Mouse (Mus musculus) embryo, embryonic 11.5 days (tissue): ENCODE measurements around the gene Slc36a4.
A peak's percentile ranks its signal among the peaks of the same experiment; 100 is the strongest.

Experiments used
- DNase-seq: peaks from one replicate; pipeline ENCODE4 v3.0.0-alpha.2; 2012; ENCODE audit warnings: low read depth, low spot score

Gene Slc36a4

DNA sequence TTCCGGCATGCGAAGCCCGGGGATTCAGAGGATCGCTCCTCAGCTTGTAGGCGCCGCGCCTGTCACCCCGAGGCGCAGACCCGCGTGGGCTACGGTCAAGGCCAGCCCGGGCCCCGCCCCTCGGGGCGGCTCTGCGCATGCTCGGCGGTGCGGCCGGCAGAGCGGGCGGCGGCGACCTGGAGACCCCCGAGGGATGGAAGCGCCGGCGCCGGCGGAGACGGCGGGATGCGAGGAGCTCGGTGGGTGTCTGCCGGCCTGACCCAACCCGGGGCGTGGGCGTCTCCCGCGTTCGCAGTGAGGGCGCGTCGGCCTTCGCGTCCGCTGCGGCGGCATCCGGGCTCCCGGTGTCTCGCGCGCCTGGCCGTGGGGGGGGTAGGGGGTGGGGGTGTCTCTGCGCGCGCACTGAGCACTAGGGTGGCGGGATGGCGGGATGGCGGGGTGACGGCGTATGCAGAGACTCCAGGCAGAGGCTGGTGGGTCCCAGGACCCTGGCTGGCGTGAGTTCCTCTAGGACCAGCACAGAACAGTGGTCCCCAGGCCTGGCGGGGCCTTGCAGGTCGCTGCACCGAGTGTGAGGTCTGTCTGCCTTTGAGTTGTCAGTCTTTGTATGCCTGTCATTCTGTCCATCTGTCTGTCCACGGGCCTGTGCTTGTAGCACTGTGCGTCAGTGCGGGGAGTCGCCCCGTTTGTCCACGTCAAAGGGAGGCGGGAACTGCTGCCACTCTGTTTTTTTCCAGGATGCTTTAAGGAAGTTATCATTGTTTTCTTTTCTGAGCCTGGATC is at the start of gene Slc36a4:
TSS of gene Slc36a4 (plus strand) at position 140 of the 783 bp plus-strand sequence.
- DNase-seq, result peak; percentile 64

- no peak for DNase-seq
These were observed 44.9 kb upstream of the Slc36a4 start for GRCm38 (mm10) chr9:15664606-15665005.

DNA sequence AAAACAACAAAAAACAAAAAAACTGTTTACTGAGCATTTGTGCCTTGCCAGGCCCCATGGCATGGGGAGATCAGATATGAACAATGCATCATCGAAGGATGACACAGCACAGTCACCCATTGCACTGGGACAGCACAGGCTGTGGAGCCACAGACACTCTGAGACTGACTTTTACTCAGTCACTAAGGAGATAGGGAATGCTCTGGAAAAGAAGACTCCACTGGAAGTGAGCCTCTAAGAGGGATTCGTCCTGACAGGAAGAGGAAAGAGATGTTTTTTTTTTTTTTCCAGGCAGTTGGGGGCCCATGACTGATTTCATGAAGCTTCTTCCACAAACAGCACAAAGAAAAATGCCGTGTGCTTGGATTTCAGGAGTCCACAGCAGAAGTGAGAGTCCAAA is 40.1 kb upstream of the Slc36a4 start:
- DNase-seq, result no peak

- peak; percentile 36 for DNase-seq
These were observed 39.5 kb upstream of the Slc36a4 start for GRCm38 (mm10) chr9:15670002-15670527.

DNA sequence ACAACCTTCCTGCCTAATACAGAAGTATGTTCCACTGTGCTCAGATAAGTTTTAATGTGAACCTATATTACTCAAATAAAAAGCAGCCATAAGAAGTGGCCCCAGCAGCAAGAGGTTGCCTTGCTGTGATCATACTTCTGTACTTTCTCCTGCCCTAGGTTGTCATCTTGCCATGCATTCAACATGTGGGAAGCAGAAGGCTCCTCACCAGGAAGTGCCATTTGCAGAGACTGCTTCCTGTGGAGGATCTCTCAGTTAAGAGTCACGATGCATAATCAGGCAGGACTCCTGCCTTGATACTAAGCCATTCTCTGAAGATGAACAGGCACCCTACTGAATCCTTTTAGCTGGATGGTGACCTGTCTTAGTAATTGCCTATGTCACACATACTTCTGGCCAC is 37.3 kb upstream of the Slc36a4 start:
- no peak for DNase-seq

- DNase-seq, result peak; percentile 58
These were observed 27.6 kb upstream of the Slc36a4 start for GRCm38 (mm10) chr9:15681855-15682466.

DNA sequence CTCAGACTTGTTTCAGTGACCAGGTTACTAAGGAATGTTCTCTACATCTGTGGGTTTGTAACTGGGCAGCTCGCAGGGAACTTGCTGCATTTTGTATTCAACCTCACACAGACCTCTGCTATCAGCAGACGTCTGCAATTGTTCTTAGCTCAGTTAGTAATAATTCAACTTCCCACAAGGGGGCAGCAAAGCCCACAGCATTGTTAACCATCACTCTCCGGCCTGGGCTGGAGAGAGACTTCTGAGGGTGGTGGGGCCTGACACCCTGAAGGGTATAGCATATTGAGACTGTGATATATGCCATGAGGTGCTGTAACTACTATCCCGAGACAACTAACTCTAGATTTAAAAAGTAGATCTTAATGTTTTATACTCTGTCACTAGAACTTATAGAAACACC is 24.3 kb upstream of the Slc36a4 start:
- peak; percentile 66 for DNase-seq

DNA sequence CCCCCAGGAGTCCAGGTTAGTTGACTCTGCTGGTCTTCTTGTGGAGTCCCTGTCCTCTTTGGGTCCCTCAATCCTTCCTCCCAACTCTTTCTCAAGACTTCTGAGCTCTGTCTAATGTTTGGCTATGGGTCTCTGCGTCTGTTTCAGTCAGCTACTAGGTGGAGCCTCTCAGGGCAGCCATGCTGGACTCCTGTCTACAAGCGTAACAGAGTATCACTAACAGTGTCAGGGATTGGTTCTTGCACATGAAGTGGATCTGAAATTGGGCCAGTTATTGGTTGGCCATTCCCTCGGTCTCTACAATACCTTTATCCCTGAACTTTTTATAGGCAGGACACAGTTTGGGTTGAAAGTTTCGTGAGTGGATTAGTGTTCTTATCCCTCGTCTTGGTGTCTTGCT is 22.2 kb upstream of the Slc36a4 start:
- DNase-seq, result no peak

- no peak for DNase-seq
These were observed 15.7 kb upstream of the Slc36a4 start for GRCm38 (mm10) chr9:15693847-15694246.

GRCm38 (mm10) chr9:15694989-15695388 is 14.5 kb upstream of the Slc36a4 start:
- no peak for DNase-seq

- DNase-seq, result no peak
These were observed 3.8 kb upstream of the Slc36a4 start for GRCm38 (mm10) chr9:15705706-15706105.

DNA sequence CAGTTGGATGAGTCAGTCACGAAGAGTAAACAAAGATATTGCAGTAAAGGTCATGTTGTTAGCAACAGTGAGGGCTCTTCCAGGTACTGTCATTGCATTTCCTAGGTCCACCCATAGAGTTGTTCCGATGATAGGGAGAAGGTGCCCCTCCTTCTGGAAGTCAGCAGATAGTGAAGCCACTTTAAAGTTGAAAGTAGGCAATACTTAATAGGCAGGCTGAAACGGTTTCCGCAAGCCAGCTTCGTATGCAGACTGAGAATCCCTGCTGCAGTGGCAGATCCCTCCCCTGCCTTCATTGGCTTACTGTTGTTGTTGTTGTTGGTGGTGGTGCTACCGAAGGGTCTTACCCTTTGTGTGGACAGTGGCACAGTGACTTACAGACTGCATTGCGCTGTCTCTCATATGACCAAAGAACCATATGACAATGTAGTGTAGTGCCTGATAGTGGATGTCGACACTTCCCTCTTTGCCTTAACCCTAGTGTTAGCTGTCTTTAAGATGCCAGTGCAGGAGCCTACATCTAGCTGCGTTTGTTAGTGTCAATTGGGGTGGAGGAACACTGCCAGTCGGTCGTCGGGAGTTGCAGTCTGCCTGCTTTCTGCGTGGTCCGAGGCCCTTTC is 449 bp upstream of the Slc36a4 start:
- no peak for DNase-seq

DNA sequence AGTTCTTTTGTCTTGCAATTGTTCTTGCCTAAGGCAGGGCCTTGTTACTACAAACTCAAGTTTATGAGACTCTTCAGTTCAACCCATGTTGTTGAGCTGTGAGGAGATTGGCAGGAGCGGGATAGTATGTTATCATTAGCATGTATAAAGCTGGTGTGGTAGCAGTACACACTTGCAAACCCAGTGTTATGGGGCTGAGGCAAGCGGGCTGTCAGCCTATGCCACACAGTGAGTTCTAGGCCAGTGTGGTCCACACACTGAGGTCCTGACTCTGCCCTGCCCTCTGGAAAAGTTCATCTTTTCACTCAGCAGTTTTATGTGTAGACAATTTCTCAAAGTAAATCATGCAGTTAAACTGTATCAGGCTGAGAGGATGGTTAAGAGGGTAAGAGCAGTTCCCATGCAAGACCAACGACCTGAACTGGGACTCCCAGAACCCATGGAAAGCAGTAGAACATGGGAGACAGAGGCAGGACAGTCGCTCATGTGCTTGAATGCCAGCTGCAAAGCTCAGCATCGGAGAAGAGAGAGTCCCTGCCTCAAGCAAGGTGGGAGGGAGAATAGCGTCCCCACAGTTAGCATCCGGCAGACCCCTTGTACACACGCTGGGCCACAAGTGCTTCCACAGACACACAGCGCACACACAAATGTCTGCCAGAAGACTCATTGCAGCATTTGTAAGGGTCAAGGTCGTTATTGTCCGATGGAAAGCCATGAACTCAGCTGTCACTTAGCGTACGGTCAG is 1.5 kb downstream of the Slc36a4 start:
- DNase-seq, result no peak

- DNase-seq, result no peak
These were observed 2.1 kb downstream of the Slc36a4 start for GRCm38 (mm10) chr9:15711676-15712075.

- DNase-seq, result no peak
These were observed 5.3 kb downstream of the Slc36a4 start for GRCm38 (mm10) chr9:15714792-15715191.

GRCm38 (mm10) chr9:15715193-15715989 is 5.9 kb downstream of the Slc36a4 start:
- no peak for DNase-seq

- no peak for DNase-seq
These were observed 7.8 kb downstream of the Slc36a4 start for GRCm38 (mm10) chr9:15717363-15717762.

GRCm38 (mm10) chr9:15718295-15718694 is 8.8 kb downstream of the Slc36a4 start:
- no peak for DNase-seq

DNA sequence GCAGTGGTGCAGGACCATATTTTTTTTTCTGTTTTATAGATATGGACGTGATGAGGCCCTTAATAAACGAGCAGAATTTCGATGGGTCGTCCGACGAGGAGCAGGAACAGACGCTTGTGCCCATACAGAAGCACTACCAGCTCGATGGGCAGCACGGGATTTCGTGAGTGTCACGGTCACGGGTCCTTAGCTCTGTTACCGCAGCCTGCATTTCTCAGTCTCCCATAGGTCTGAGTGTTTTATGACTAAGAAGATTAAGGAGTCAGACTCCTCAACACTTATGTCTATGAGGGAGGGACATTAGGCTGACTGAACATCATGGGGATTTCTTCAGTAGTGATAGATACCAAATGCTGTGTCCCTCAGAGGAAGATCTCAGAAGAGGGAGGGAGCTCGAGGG is 10.1 kb downstream of the Slc36a4 start:
- no peak for DNase-seq

- no peak for DNase-seq
These were observed 11.0 kb downstream of the Slc36a4 start for GRCm38 (mm10) chr9:15720556-15720955.

GRCm38 (mm10) chr9:15721226-15721833 is 11.8 kb downstream of the Slc36a4 start:
- no peak for DNase-seq
